Mouse (Mus musculus) embryonic stem cell, embryonic (primary cell): ENCODE measurements at regions not wholly inside any gene's neighbourhood (a gene's known extent, or its start where the extent isn't known, plus 50 kb on each side); places are given as distances from the start of the nearest gene placed in this dataset.

Experiments used
- CTCF ChIA-PET, 4 experiments: fragments of 300-600 bp in 2 of 4; fragments of 350-600 bp in 2 of 4; sonication (Branson Sonifier 250); formaldehyde crosslinking; loops; one replicate each; lab custom pipeline; 2022; ENCODE audit warnings: inconsistent platforms in 2 of 4; lab: Charles Lee
- POLR2A ChIA-PET, 4 experiments: fragments of 300-600 bp in 2 of 4; fragments of 350-600 bp in 2 of 4; sonication (Branson Sonifier 250); formaldehyde crosslinking; loops; one replicate each; lab custom pipeline; 2022; ENCODE audit warnings: antibody characterized with exemption in 4 of 4, inconsistent platforms in 1 of 4; lab: Charles Lee

DNA sequence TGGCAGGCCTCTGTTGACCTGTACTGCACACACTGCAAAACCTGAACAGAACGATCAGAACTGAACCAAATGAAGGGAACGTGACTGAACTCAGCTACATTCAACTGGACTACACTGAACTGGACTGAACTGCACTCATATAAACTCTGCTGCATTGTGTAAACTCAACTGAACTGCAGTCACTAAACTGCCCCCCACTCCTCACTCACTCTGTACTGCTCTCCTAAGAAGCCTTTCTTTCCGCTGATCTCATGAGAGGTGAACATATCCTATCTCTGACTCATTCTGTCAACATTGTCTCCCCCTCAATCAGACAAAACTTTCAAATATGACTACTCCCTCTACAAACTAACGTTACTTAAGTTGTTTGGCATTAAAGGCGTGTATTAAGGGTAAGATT lies 324.5 kb upstream of the Cdh9 start:
- ChIA-PET POLR2A (no interaction called here), CTCF (no interaction called here)

DNA sequence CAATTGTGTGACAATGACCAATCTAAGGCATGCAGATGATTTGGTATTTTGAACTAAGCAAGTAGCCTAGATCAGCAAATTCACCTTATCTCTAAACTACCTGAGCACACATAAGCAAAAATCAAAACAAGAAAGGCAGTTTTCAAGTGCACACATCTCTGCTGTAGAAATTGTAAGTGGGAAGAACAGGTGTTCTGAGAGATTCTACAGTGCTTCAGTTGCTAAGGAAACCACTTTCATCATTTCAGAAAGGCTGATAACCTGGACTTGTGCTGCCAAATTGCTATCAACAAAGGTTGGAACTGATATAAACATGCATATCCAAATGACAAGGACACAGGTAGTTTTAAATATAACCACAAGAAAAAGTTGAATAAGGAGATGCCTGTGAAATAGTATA lies 322.4 kb upstream of the Cdh9 start:
- CTCF ChIA-PET: no interaction called here
- POLR2A ChIA-PET: no interaction called here

- POLR2A ChIA-PET: no interaction called here
- CTCF ChIA-PET: no interaction called here
Observed at GRCm38 (mm10) chr15:16411686-16412085, 316.9 kb upstream of the Cdh9 start.

DNA sequence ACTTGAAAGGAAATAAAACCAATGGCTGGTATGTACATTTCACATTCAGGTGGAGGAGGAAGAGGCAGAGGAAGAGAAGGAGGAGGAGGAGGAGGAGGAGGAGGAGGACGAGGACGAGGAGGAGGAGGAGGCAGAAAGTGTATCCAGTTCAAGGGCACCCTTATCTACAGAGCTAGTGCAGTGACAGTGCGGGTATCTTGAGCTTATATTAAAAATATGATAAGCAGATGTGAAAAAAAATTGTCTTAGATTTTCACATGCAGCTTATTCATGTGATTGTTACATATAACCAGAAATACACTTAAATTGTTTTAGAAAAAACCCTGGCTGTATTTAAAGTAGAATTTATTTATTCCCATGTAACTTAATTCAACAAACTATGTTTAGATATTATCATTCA lies 310.8 kb upstream of the Cdh9 start:
- ChIA-PET CTCF (no interaction called here), POLR2A (no interaction called here)

- ChIA-PET POLR2A (no interaction called here), CTCF (no interaction called here)
Observed at GRCm38 (mm10) chr15:16423019-16423418, 305.5 kb upstream of the Cdh9 start.

DNA sequence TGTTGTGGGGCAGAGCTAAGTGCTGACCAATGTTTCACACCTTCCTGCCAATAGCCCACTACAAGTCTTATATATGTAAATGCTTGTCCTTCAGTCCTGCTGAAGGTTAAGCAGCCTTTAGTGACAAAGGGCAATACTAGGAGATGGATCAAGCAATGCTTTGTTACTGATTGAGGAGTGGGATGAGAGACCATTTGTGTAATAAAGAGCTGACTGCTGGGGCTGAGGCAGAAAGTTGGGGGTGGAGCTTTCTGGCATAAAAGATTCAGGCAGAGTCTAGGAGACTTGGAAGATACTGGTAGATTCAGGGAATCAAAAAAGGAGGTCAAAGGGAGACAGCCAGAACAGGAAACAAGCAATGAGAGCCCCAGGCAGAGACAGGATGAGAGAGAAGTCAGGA lies 281.9 kb upstream of the Cdh9 start:
- CTCF ChIA-PET: no interaction called here

DNA sequence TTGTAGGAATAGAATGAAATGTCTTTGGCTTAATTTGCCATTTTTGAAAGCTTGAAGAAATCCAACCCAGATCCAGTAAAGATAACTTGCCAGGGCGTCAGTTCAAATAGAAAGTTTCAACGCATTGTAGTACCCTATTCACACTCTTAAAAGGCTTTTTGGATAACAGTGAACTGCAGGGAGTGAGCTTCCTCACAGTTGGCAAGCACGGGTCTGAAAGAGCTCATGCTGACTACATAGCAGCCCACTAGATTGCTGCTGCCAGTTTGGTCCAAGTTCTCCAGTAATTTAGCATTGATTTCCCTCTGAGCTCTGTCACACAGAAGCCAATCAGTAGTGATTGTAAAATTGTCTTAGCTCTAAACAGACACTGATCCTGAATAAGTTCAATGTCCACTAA lies 237.3 kb upstream of the Cdh9 start:
- CTCF ChIA-PET: no interaction called here
- POLR2A ChIA-PET: no interaction called here

More for the DNA sequence above, 281.9 kb upstream of the Cdh9 start:
- POLR2A ChIA-PET: no interaction called here

DNA sequence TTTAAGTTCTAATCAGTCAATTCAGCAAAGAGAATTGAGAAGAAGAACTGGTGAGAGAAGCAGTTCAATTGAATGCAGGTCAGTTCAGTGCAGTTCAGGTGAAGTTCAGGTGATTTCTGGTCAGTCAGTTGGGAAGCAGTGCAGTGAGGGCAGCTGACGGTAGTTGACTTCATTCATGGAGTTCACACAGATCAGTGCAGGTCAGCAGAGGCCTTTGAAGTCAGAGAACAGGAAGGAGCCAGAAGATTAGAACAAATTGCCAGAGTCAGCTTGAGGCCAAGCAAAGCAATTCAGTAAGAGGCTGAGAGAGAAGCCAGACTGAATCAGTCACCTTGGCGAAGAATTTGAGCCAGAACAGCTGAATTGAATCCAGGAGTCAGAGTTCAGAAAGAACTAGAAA lies 235.7 kb upstream of the Cdh9 start:
- ChIA-PET POLR2A (no interaction called here), CTCF (no interaction called here)

DNA sequence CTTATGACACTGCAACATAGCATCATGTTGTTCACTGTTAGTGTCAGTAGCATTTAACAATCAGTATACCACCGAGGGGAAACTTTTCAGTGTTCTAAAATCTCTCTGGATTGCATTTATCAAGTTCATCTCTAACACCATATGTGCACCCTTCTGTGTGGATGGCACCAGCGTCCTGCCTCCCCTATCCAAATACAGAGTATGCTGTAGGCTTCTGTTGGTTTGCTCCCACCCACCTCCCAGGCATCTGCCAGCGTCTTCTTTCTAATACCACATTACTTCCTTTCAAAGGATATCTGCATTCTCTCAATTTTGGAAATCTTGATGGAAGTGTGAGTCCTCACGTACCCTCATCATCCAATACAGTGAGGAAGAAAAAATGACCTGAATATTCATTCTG lies 208.0 kb upstream of the Cdh9 start:
- CTCF ChIA-PET: no interaction called here
- POLR2A ChIA-PET: no interaction called here

- ChIA-PET POLR2A (no interaction called here), CTCF (no interaction called here)
Observed at GRCm38 (mm10) chr15:16532587-16532986, 196.0 kb upstream of the Cdh9 start.

DNA sequence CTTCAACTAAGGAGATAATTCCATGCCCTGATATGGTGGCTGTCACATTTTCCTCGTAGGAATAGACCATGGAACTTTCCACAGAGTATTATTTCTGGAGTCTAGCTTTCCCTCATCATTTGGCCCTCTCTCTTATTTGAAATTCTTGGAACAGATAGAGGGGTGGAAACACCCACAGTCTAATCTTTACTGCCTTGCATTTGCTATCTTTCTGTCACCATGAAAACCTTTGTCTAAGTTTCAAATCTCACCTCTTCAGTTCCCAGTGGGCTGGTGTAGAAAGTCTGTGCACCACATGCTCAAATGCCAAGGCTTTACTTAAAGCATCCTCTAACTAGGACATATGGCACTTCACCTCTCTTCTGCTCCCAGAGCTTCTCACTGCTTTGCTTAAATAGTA lies 187.3 kb upstream of the Cdh9 start:
- CTCF ChIA-PET: no interaction called here

GRCm38 (mm10) chr15:16555173-16555572 lies 173.4 kb upstream of the Cdh9 start:
- POLR2A ChIA-PET: no interaction called here
- CTCF ChIA-PET: interaction anchor here in 1 of 4 experiments (1.2 kb wide), 1 partner anchor 11 kb away, joined by 4 read pairs; no protein-coding TSS in a partner anchor

More for the DNA sequence above, 187.3 kb upstream of the Cdh9 start:
- POLR2A ChIA-PET: no interaction called here

DNA sequence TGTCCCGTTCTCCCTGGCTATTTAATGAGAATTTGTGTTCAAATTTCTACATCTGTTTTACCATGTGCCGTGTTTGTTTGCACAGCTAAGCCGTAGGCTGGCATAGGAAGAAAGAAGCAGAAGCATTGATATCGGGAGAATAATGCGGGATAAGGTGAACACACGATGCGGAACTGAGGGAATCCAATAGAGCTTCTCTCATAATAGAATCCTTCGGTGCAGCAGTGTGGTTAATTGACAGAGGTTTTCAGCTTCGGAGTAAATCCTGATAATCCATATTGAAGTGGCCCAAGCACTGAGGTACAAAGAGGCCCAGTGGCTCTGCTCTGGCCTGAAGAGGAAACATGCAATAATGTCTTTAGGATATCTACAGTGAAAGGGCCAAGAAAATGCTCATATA lies 172.2 kb upstream of the Cdh9 start:
- ChIA-PET POLR2A (no interaction called here), CTCF (no interaction called here)

DNA sequence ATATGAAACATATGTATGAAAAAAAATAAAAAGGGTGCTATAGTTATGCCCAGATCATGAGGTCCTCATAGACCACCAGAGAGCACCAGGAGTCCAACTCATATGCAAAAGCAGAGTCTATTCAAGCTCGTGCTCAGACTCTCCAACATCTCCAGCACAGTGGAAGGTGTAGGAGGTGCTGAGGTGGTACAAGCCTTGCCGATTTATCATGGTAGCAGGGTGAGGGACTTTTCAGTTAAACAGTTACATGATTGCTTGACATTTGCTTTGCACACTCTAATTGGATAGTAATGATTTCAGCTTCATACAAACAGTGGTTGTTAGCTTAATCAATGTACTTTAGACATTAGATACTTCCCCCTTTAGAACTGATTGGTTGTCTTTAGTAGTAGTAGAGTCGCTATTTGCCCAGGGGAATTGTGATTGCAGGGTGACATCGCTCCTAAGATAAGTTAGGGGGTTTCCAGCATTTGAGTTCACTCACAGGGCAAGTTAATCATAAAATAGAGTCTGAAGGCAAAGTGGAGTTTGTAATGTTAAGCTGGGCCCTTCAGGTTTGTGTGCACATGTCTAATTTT lies 162.3 kb upstream of the Cdh9 start:
- CTCF ChIA-PET: no interaction called here
- POLR2A ChIA-PET: no interaction called here

DNA sequence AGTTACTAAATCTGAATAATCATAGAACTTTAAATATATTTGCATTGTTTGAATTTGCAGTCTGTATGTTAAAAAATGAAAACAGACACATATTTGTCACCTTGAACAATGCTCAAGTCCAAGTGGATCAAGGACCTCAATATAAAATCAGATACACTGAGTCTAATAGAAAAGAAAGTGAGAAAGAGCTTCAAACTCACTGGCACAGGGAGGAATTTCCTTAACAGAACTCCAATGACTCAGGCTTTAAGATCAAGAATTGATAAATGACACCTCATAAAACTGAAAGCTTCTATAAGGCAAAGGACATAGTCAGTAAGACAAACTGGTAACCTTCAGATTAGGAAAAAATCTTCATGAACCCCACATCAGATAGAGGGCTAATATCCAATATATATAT lies 161.8 kb upstream of the Cdh9 start:
- POLR2A ChIA-PET: no interaction called here
- CTCF ChIA-PET: no interaction called here

DNA sequence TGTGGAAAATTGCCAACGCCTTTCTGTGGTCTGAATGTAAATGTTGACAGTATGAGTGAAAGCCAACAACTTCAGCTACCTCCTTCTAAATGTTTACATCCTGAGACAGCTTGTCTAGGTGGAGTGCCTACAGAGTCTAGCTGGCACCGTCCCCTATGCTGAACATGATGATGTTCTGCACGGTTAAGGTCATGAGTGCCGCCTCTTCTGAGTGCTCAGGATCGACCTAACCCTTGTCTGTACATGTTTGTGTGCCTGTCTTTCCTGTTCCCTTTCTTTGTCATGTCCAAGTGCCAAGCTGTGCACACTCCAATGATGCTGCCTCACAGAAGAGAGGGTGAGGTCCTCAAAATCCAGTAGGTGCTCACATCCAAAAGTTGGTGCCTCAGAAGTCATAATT lies 111.7 kb upstream of the Cdh9 start:
- ChIA-PET POLR2A (no interaction called here), CTCF (no interaction called here)

DNA sequence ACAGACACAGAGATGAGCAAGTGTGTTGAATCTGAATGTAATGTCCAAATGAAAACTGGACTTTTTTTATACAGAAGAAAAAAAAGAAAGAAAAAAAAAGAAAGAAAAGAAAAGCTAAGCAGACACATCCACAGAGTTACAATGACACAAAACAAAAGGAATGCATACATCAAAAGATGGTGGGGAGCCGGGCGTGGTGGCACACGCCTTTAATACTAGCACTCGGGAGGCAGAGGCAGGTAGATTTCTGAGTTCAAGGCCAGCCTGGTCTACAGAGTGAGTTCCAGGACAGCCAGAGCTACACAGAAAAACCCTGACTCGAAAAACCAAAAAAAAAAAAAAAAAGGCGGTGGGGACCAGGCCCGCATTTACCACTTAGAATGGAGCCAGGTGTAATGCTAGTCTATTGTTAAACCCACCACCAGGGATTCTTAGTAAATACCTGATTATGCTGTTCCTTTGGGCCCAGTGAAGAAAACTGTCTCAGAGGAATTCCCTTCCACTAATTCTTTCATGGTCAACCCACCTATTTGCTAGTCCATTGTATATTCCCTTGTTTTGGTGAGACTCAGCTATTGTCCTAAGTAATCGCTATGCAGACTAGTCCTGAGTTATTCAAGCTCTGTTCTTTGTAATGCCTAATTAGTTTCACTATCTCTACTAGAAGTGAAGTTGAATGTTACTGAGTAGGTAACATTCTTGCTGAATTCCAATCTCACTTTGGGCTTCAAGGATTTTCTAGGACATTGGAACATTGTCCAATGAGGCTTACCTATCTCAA lies 99.0 kb upstream of the Cdh9 start:
- CTCF ChIA-PET: no interaction called here
- POLR2A ChIA-PET: interaction anchor here in 2 of 4 experiments (0.6 to 0.7 kb wide), 2 partner anchors 20 to 81 kb away, joined by 3 to 5 read pairs; no protein-coding TSS in a partner anchor

- ChIA-PET POLR2A (no interaction called here), CTCF (interaction anchor here in 1 of 4 experiments (0.6 kb wide), 1 partner anchor 73 kb away, joined by 9 read pairs; no protein-coding TSS in a partner anchor)
Observed at GRCm38 (mm10) chr15:16639631-16640030, 88.9 kb upstream of the Cdh9 start.

DNA sequence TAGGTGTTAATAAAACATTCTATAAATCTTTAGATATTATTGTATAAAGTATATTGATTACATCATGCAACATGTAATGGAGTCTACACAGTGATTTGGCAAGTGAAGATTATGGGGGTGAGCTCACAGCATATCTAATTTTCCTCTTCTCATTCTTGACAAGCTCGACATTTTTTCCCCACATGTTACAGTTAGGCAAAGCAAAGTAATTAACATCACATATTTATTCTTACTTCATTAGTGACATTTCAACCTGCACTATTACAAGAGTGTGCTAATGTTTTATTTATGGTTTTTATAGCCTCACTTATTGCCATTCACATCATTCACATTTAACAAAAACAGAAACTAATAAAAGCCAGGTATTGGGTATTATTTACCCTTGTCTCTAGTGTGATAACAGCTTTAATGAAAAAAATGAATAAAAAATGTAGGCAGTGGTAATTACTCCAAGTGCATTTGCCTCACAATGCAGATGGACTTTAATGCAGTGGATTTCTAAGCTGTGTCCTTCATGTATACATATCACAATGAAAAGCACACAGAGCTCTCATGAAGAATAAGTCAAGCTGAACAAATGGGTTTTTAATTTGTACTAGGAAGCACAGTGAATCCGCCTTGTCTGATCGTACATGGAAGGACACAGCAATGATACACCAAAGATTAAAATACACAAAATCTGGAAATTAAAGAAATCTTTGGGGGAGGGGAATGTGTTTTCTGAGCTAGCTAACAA lies 75.5 kb upstream of the Cdh9 start:
- CTCF ChIA-PET: no interaction called here
- POLR2A ChIA-PET: no interaction called here

DNA sequence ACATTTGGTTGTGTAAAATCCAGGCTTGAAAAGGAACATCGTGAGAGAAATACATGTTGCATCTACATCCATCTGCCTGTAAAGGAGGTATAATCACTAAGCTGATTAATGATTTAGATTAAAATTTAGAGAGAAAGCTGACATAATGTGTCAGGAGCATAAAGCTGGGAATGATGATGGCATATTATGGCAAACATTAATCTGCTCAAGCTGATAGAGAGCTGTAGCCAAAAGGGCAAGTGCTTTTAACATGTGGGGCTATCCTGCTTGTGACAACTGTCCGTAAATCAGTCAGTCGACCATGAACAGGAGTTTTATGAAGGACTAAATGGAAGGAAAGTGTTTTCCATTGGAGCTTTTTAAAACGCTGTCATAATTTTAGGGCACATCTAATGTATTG lies 74.9 kb upstream of the Cdh9 start:
- ChIA-PET CTCF (no interaction called here), POLR2A (no interaction called here)

DNA sequence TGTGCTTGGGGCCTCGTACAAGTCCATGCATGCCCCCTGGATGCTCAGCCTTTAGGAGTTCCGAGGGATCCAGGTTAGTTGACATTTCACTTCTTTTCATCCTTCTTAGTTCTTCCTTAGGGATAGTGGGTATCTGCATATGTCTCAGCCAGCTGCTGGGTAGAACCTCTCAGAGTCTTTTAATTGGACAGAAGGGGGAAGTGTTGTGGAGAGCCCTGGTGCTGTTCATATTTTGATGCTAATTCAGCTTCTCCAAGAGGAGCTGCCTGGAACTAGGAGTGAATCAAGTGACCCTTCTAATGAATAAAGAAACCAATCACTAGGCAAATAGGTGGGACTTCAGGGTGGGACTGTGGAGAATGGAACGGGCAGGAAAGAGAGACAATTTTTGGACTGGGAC lies 67.3 kb upstream of the Cdh9 start:
- POLR2A ChIA-PET: no interaction called here
- CTCF ChIA-PET: no interaction called here
